In the genomic region with DNA sequence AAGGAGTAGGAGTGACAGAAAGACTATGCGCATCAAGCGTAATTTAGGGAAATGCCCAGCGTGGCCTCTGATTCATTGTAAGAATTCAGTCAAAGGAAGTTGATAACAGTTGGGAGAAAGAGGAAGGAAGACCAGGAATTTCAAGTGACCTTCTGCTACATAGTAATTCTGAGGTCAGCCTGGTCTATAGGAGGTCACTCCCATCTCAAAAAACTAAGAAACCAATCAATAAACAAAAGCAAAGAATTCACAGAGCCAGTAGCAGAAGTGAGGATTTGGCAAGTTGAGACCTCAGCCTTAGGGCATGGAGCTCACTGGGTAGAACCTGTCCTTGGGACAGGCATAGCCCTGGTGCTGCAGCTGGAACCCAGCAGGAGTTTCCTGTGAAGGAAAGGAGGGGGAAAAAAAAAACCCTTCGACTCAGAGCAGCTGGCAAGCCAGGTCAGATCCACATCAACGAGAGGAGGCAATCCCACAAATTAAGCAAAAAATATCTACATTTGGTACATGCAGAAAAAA, we compare ENCODE assay signal across 24 mouse cellular contexts. TPM values are rescaled to one million over a fixed set of nuclear protein-coding genes. Genes with fewer than 3 reads are reported as not detected.
"Had no signal": no experiment of that assay in that cellular context is flagged by ENCODE, and none has a peak within 500 bp of the region (broad histone marks: within the 10 kb centered on the region; RNA-seq: fewer than 3 reads in every experiment).

No protein-coding gene starts in this region.

- H3K9ac ChIP-seq: liver, embryonic 14.5 days; midbrain, embryonic 12.5 days; neural tube, embryonic 13.5 days; stomach, embryonic 15.5 days had no signal

- H3K9me3 ChIP-seq: midbrain, embryonic 12.5 days; neural tube, embryonic 13.5 days; stomach, embryonic 15.5 days had no signal

- ATAC-seq: lung, postnatal 0 days; midbrain, embryonic 16.5 days had no signal

- H3K4me1 ChIP-seq: midbrain, embryonic 12.5 days; neural tube, embryonic 13.5 days; stomach, embryonic 15.5 days had no signal

- H3K27me3 ChIP-seq: midbrain, embryonic 12.5 days; neural tube, embryonic 13.5 days; stomach, embryonic 15.5 days had no signal

- H3K36me3 ChIP-seq: midbrain, embryonic 12.5 days; neural tube, embryonic 13.5 days; stomach, embryonic 15.5 days had no signal

- H3K4me2 ChIP-seq: midbrain, embryonic 12.5 days; neural tube, embryonic 13.5 days; stomach, embryonic 15.5 days had no signal

- H3K27ac ChIP-seq: kidney, postnatal 0 days; layer of hippocampus, adult 2 months; liver, embryonic 14.5 days; midbrain, embryonic 12.5 days; neural tube, embryonic 13.5 days; stomach, embryonic 15.5 days had no signal

- H3K4me3 ChIP-seq: layer of hippocampus, adult 2 months; megakaryocyte, embryonic 14.5 days; midbrain, embryonic 12.5 days; neural tube, embryonic 13.5 days; stomach, embryonic 15.5 days had no signal

- DNase-seq: kidney, adult 11 months; kidney, adult 9 months; kidney, postnatal 4 days; layer of hippocampus, postnatal 36 days; left cerebral cortex, postnatal 4 days; lung, adult 2 months; lung, postnatal 36 days; right cerebral cortex, postnatal 14 days; thymus, adult 2 months; thymus, postnatal 25 days had no signal

RNA-seq across cellular contexts. Expression of a gene that starts 1.2 kb away (rescaled TPM):
- total RNA-seq: layer of hippocampus, adult 2 months; layer of hippocampus, postnatal 36 days; left cerebral cortex, adult 8-10 months; left cerebral cortex, postnatal 4 days had no signal
- polyA plus RNA-seq: intestine, embryonic 14.5 days; liver, embryonic 14.5 days; lung, adult 2 months; midbrain, embryonic 16.5 days; neural tube, embryonic 13.5 days; spleen, adult 2 months; stomach, embryonic 15.5 days; testis, adult 2 months; urinary bladder, adult 2 months had no signal
